Mouse (Mus musculus) kidney, postnatal 36 days (tissue): Measurements from ENCODE around the gene Nfe2.
A peak's percentile ranks its signal among the peaks of the same experiment; 100 is the strongest.

Source experiments
- DNase-seq, 2 experiments: peaks; one replicate each; pipeline ENCODE4 v3.0.0; 2021 to 2022; ENCODE audit warnings: mixed read lengths in 2 of 2

Nfe2 gene

GRCm38 (mm10) chr15:103214971-103215907 is 43.0 kb downstream of the Nfe2 start:
- peak; percentile 92 for DNase-seq

- DNase-seq = no peak
Observed at GRCm38 (mm10) chr15:103214149-103214548, 44.1 kb downstream of the Nfe2 start.

- DNase-seq = peak; percentile 32 to 43
Observed at GRCm38 (mm10) chr15:103205156-103205555, 53.0 kb downstream of the Nfe2 start.

- DNase-seq = peak; percentile 59 to 74
Observed at GRCm38 (mm10) chr15:103202088-103202793, 56.0 kb downstream of the Nfe2 start.
